In genomic region chr7:35362868-35363267, GRCm38 (mm10) we compare ENCODE assay signal across 10 mouse cellular contexts. TPM values are rescaled to one million over a fixed set of nuclear protein-coding genes. Genes with fewer than 3 reads are reported as not detected.
DNase-seq lines count a peak whose midpoint lies in the region; ATAC-seq and TF ChIP-seq lines count a peak whose summit lies in the region.
"Had no signal": no experiment of that assay in that cellular context is flagged by ENCODE, and none has a peak within 500 bp of the region (broad histone marks: within the 10 kb centered on the region; RNA-seq: fewer than 3 reads in every experiment).

No protein-coding gene starts in this region.

- H3K27me3 ChIP-seq in lung, postnatal 0 days (replicated peaks; ENCODE audit: insufficient read depth, low read length) = no peaks in the 10 kb centered on the region
- H3K27me3 ChIP-seq in intestine, embryonic 14.5 days (replicated peaks; ENCODE audit: control insufficient read depth, insufficient read depth, low read length) = no peaks in the 10 kb centered on the region
- no peaks in the 10 kb centered on the region for H3K27me3 ChIP-seq in midbrain, embryonic 13.5 days
- H3K27me3 ChIP-seq: lung, embryonic 15.5 days had no signal

- H3K9me3 ChIP-seq in lung, postnatal 0 days (ENCODE audit: low read length) = no peaks in the 10 kb centered on the region
- H3K9me3 ChIP-seq in intestine, embryonic 14.5 days (ENCODE audit: control insufficient read depth, low read length) = no peaks in the 10 kb centered on the region
- no peaks in the 10 kb centered on the region for H3K9me3 ChIP-seq in midbrain, embryonic 13.5 days
- H3K9me3 ChIP-seq: lung, embryonic 15.5 days had no signal

- no peak overlapping the region for H3K27ac ChIP-seq in lung, postnatal 0 days (ENCODE audit: low read length)
- H3K27ac ChIP-seq in intestine, embryonic 14.5 days (ENCODE audit: low read depth) = no peak overlapping the region
- H3K27ac ChIP-seq in midbrain, embryonic 13.5 days = no peak overlapping the region
- H3K27ac ChIP-seq: lung, embryonic 15.5 days had no signal

- TF ChIP-seq CTCF in lung, postnatal 0 days (IDR thresholded peaks at IDR 0.05) = no peak

- peaks cover 3% of the 10 kb centered on the region; the same call in 1 of the 2 replicates for H3K4me1 ChIP-seq in lung, postnatal 0 days (ENCODE audit: insufficient read depth, low read depth, low read length)
- H3K4me1 ChIP-seq in intestine, embryonic 14.5 days (replicated peaks; ENCODE audit: control insufficient read depth, insufficient read depth, low read length) = 0 out of 2 replicates have a peak, but pooled peaks cover 3% of the 10 kb centered on the region
- no peaks in the 10 kb centered on the region for H3K4me1 ChIP-seq in midbrain, embryonic 13.5 days (replicated peaks)
- H3K4me1 ChIP-seq: lung, embryonic 15.5 days had no signal

- H3K9ac ChIP-seq in lung, postnatal 0 days (replicated peaks; ENCODE audit: low read depth) = no peak overlapping the region
- no peak overlapping the region for H3K9ac ChIP-seq in intestine, embryonic 14.5 days (ENCODE audit: low read length)
- H3K9ac ChIP-seq in midbrain, embryonic 13.5 days (replicated peaks) = no peak overlapping the region
- H3K9ac ChIP-seq: lung, embryonic 15.5 days had no signal

- TF ChIP-seq EP300 in lung, postnatal 0 days (IDR thresholded peaks at IDR 0.05) = no peak

- no peaks in the 10 kb centered on the region for H3K36me3 ChIP-seq in lung, postnatal 0 days (ENCODE audit: insufficient read depth, low read length)
- H3K36me3 ChIP-seq in intestine, embryonic 14.5 days (ENCODE audit: control insufficient read depth, insufficient read depth, low read length) = no peaks in the 10 kb centered on the region
- no peaks in the 10 kb centered on the region for H3K36me3 ChIP-seq in midbrain, embryonic 13.5 days
- H3K36me3 ChIP-seq: lung, embryonic 15.5 days had no signal

- peak; percentile 69 for ATAC-seq in lung, postnatal 0 days
- peak; percentile 30; the same call in 1 of the 2 replicates for ATAC-seq in intestine, embryonic 14.5 days (replicated peaks; ENCODE audit: low FRiP score, low TSS enrichment, low read depth)
- no peak for ATAC-seq in midbrain, embryonic 13.5 days
- ATAC-seq: hindbrain, embryonic 16.5 days had no signal

- no peak overlapping the region for H3K4me3 ChIP-seq in lung, postnatal 0 days (ENCODE audit: low read depth, low read length)
- H3K4me3 ChIP-seq in intestine, embryonic 14.5 days (ENCODE audit: low read depth, low read length) = no peak overlapping the region
- no peak overlapping the region for H3K4me3 ChIP-seq in midbrain, embryonic 13.5 days (replicated peaks)
- H3K4me3 ChIP-seq: lung, embryonic 15.5 days had no signal

- H3K4me2 ChIP-seq in lung, postnatal 0 days (replicated peaks; ENCODE audit: low read depth, low read length) = no peak overlapping the region
- H3K4me2 ChIP-seq in intestine, embryonic 14.5 days (ENCODE audit: low read length) = no peak overlapping the region
- H3K4me2 ChIP-seq in midbrain, embryonic 13.5 days (replicated peaks) = no peak overlapping the region
- H3K4me2 ChIP-seq: lung, embryonic 15.5 days had no signal

- no peak for DNase-seq in lung, postnatal 0 days (ENCODE audit: low spot score)
- no peak for DNase-seq in lung, postnatal 4 days
- no peak for DNase-seq in intestine, embryonic 14.5 days (ENCODE audit: low spot score)
- DNase-seq in kidney, postnatal 4 days = peak; percentile 41 to 74
- DNase-seq in yolk sac, embryonic 10.5 days (ENCODE audit: low spot score) = peak; percentile 75
- DNase-seq in Muller cell, postnatal 12 days (ENCODE audit: inconsistent ontology term) = no peak
- DNase-seq in layer of hippocampus, adult 9-10 months (ENCODE audit: low spot score) = no peak

- 48% methylated on average over 5 of the region's 5 CpGs for WGBS in lung, postnatal 0 days
- 58% methylated on average over 5 of the region's 5 CpGs for WGBS in intestine, embryonic 14.5 days
- whole genome bisulfite sequencing in midbrain, embryonic 13.5 days = 86% methylated on average over 5 of the region's 5 CpGs

RNA-seq across cellular contexts. Expression of gene Rhpn2, which starts 28.9 kb away (rescaled TPM):
- polyA plus RNA-seq in lung, postnatal 0 days (2015; fragmentation: Nextera tagmentation; extraction: Ambion mirVana) = 4.6 and 5.5 TPM in 2 replicates
- 48.6 and 48.7 TPM in 2 replicates for polyA plus RNA-seq in intestine, embryonic 14.5 days (2014; fragmentation: Nextera tagmentation; extraction: Ambion mirVana)
- 1.3 and 1.5 TPM in 2 replicates for polyA plus RNA-seq in midbrain, embryonic 13.5 days (2015; fragmentation: Nextera tagmentation; extraction: Ambion mirVana)

RNA-seq across cellular contexts. Expression of gene Faap24, which starts 33.8 kb away (rescaled TPM):
- 10.5 and 11.1 TPM in 2 replicates for polyA plus RNA-seq in lung, postnatal 0 days (2015; fragmentation: Nextera tagmentation; extraction: Ambion mirVana)
- polyA plus RNA-seq in intestine, embryonic 14.5 days (2014; fragmentation: Nextera tagmentation; extraction: Ambion mirVana) = 18.1 and 21.3 TPM in 2 replicates
- polyA plus RNA-seq in midbrain, embryonic 13.5 days (2015; fragmentation: Nextera tagmentation; extraction: Ambion mirVana) = 21.9 and 22.8 TPM in 2 replicates

RNA-seq across cellular contexts. Expression of gene Cep89, which starts 34.0 kb away (rescaled TPM):
- 10.7 and 14.3 TPM in 2 replicates for polyA plus RNA-seq in lung, postnatal 0 days (2015; fragmentation: Nextera tagmentation; extraction: Ambion mirVana)
- 42.4 and 45.5 TPM in 2 replicates for polyA plus RNA-seq in intestine, embryonic 14.5 days (2014; fragmentation: Nextera tagmentation; extraction: Ambion mirVana)
- 36.2 and 38.3 TPM in 2 replicates for polyA plus RNA-seq in midbrain, embryonic 13.5 days (2015; fragmentation: Nextera tagmentation; extraction: Ambion mirVana)

RNA-seq across cellular contexts. Expression of gene Gpatch1, which starts 44.6 kb away (rescaled TPM):
- polyA plus RNA-seq in lung, postnatal 0 days (2015; fragmentation: Nextera tagmentation; extraction: Ambion mirVana) = 12.9 and 13.6 TPM in 2 replicates
- polyA plus RNA-seq in intestine, embryonic 14.5 days (2014; fragmentation: Nextera tagmentation; extraction: Ambion mirVana) = 16.9 and 18.3 TPM in 2 replicates
- polyA plus RNA-seq in midbrain, embryonic 13.5 days (2015; fragmentation: Nextera tagmentation; extraction: Ambion mirVana) = 21.4 and 23.6 TPM in 2 replicates

Comparison
In these comparisons a context has a peak if more than half of its experiments do, and no peak if none do; other contexts are left out.
1. DNase-seq: peak in kidney, postnatal 4 days (2 of 2) and yolk sac, embryonic 10.5 days (single experiment); none in lung, postnatal 0 days (single experiment), lung, postnatal 4 days (0 of 2), intestine, embryonic 14.5 days (single experiment), Muller cell, postnatal 12 days (single experiment) and layer of hippocampus, adult 9-10 months (single experiment).